Mouse (Mus musculus) liver, postnatal 0 days (tissue): Measurements from ENCODE around the gene 4930447C04Rik.

Source experiments
- CTCF ChIP-seq: sonication (generic); IDR thresholded peaks from 2 replicates; pipeline ENCODE4 v1.5.1; 2016; ENCODE audit warnings: antibody characterized with exemption, low read depth
- EP300 ChIP-seq: IDR thresholded peaks from 2 replicates; pipeline ENCODE4 v1.6.1; 2016; ENCODE audit warnings: antibody characterized with exemption, low read depth, mild to moderate bottlenecking

DNA sequence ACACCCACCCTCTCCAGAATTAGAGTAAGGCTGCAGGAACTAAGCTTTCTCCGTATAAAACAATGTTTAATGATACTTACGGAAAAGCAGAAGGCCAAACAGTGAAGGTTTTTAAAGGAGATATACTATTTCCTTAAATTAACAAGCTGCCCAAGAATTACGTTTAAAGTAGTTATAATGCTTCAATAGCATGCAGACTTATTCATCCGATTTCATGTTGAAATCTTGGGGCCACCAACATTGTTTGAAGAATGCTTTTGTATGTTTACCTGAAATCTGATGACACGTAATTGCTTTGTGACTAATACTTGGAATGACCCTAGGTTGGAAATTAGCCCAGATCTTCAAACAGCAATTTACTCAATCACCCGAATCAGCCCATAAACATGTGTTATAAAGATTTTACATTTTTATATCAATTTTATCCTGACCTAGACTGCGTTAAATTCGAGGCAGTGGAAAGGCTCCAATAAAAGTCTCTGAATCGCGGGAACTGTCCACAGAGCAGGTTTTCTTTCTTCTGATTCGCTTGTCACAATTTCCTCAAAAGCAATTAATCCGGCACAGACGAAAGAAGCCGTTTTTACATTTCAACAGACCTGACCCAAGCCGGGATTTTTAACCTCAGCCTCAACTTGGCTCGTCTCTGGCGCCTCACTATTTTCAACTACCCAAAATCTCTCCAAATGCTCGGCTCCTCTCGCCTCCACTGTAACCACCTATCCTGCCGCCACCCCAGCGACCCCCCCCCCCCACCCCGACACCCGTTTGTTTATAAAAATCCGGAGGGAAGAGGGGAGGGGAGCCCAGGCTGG, 4.0 kb upstream of the 4930447C04Rik start:
- TF ChIP-seq CTCF (no peak), EP300 (no peak)
